Mouse (Mus musculus) bone marrow macrophage, adult 2 months (primary cell): Measurements from ENCODE around the gene Eya2.

Source experiments
- CTCF ChIP-seq: IDR thresholded peaks from 2 replicates; pipeline ENCODE4 v1.5.1; 2012; ENCODE audit warnings: low read depth, mild to moderate bottlenecking, low read length, moderate library complexity
- POLR2A ChIP-seq: IDR thresholded peaks from 2 replicates; pipeline ENCODE4 v1.6.1; 2012; ENCODE audit warnings: mild to moderate bottlenecking, low read depth, low read length, borderline replicate concordance

DNA sequence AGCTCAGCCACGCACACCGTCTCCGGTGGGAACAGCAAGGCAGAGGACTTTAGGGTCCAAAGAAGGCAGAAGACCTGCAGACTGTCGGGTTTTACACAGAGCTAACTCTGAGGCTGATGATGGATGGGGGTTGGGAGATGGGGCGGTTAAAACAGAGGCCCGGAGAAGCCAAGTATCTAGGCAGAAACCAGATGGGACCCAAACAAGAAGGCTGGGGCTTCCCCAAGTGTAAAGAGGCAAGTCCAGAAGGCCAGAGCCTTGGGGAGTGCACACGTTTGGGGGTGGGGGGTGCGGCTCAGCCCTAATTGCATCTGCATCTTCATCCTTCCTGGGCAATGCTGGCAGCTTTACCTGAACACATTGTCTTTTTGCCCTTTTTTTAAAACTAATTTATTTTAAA, 218.1 kb downstream of the Eya2 start:
- TF ChIP-seq CTCF (no peak), POLR2A (no peak)
